In the genomic region with DNA sequence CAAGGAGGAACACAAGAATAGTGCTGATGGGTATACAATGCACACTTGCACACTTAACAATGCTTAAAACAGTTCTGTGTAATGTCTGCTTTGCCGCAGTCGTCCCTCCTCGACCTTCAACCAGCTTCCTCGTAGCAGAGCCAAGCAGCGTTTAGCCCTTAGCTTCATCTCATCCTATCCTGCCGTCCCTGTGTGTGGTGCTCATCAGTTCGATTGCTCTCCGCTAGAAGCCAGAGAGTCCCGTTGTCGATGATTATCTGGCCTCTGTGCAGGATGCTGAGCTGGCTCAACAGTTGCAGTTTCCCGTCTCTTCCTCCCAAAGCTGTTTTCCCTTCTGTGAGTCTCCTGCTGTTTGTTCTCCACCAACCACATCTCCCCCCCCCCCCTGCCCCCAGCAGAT, we compare ENCODE assay signal across 15 mouse cellular contexts. TPM values are rescaled to one million over a fixed set of nuclear protein-coding genes. Genes with fewer than 3 reads are reported as not detected.
A peak's percentile ranks its signal among the peaks of the same experiment; 100 is the strongest.
DNase-seq lines count a peak whose midpoint lies in the region.
"Had no signal": no experiment of that assay in that cellular context is flagged by ENCODE, and none has a peak within 500 bp of the region (broad histone marks: within the 10 kb centered on the region; RNA-seq: fewer than 3 reads in every experiment).

No protein-coding gene starts in this region.

- peak; percentile 74 for DNase-seq in heart, adult 11 months
- DNase-seq in heart, postnatal 14 days = no peak
- DNase-seq in R1 (ENCODE audit: low read depth, low spot score) (peak; percentile 53), adipocyte (ENCODE audit: low spot score) (no peak)
- DNase-seq in left cerebral cortex, postnatal 4 days = no peak
- DNase-seq: adrenal gland, adult 2 months; adrenal gland, postnatal 10 days; adrenal gland, postnatal 25 days; B cell, adult 2 months; cerebellum, adult 11 months; cerebellum, adult 2 months; cerebellum, adult 9-10 months; cerebellum, postnatal 10 days; cerebellum, postnatal 25 days; forebrain, postnatal 0 days had no signal

- intact Hi-C loops in heart, postnatal 14 days (cut with DNase I) = no loop called here
- intact Hi-C loops in left cerebral cortex, postnatal 4 days (cut with DNase I) = loop anchor here (5.0 kb wide), 1 partner anchor 147 kb away; no protein-coding TSS in a partner anchor

RNA-seq across cellular contexts. Expression of gene Fam129a, which starts 10.4 kb away (rescaled TPM):
- 10 to 100 TPM; 25.1 to 28.4 TPM for total RNA-seq in heart, postnatal 14 days (2021)
- total RNA-seq in left cerebral cortex, postnatal 4 days (2021) = 1 to 10 TPM; 2.6 to 5.3 TPM

RNA-seq across cellular contexts. Expression of gene Rnf2, which starts 59.8 kb away (rescaled TPM):
- total RNA-seq in heart, postnatal 14 days (2021) = 10 to 100 TPM; 17.0 to 19.8 TPM
- 10 to 100 TPM; 62.9 to 79.5 TPM for total RNA-seq in left cerebral cortex, postnatal 4 days (2021)

Comparison
In these comparisons a context has a peak if more than half of its experiments do, and no peak if none do; other contexts are left out.
1. DNase-seq: peak in heart, adult 11 months (single experiment) and R1 (single experiment); none in heart, postnatal 14 days (0 of 2), left cerebral cortex, postnatal 4 days (single experiment) and adipocyte (single experiment).
2. RNA of gene Fam129a, which starts 10.4 kb away (total RNA-seq): 25.1 to 28.4 TPM in heart, postnatal 14 days; 2.6 to 5.3 TPM in left cerebral cortex, postnatal 4 days; every median in the first group is over 4 times any median in the second.